Mouse (Mus musculus) liver, embryonic 13.5 days (tissue): ENCODE measurements around the gene Hbb-y. TPM values are rescaled to one million over a fixed set of nuclear protein-coding genes. Genes with fewer than 3 reads are reported as not detected.

Source experiments
- polyA plus RNA-seq: library from polyadenylated mRNA; unstranded; fragments of >200 nt; fragmentation: Nextera tagmentation; extraction: Ambion mirVana; gene quantifications from 2 replicates; pipeline ENCODE4 v1.2.1, GENCODE M21; 2015

Gene Hbb-y
- polyA plus RNA-seq, 1 experiment from 2014 or later, result 4,306 TPM

Other genes with a start within 250 kb of the Hbb-y start
- not detected in 2 replicates for gene Olfr620, start 240.7 kb downstream of the Hbb-y start, polyA plus RNA-seq
- not detected in 2 replicates for gene Olfr622, start 210.5 kb downstream of the Hbb-y start, polyA plus RNA-seq
- gene Olfr623, start 189.5 kb downstream of the Hbb-y start, polyA plus RNA-seq, result not detected in 2 replicates
- gene Olfr624, start 182.0 kb downstream of the Hbb-y start, polyA plus RNA-seq, result 0.02 TPM in 1 of 2 replicates, not detected in the other
- not detected in 2 replicates for gene Olfr625-ps1, start 170.5 kb downstream of the Hbb-y start, polyA plus RNA-seq
- not detected in 2 replicates for gene Olfr243, start 138.5 kb downstream of the Hbb-y start, polyA plus RNA-seq
- not detected in 2 replicates for gene Olfr628, start 122.8 kb downstream of the Hbb-y start, polyA plus RNA-seq
- 0.08 and 0.17 TPM in 2 replicates for gene Olfr629, start 108.3 kb downstream of the Hbb-y start, polyA plus RNA-seq
- gene Olfr630, start 95.9 kb downstream of the Hbb-y start, polyA plus RNA-seq, result not detected in 2 replicates
- not detected in 2 replicates for gene Olfr69, start 81.6 kb downstream of the Hbb-y start, polyA plus RNA-seq
- not detected in 2 replicates for gene Olfr68, start 73.5 kb downstream of the Hbb-y start, polyA plus RNA-seq
- not detected in 2 replicates for gene Olfr67, start 61.4 kb downstream of the Hbb-y start, polyA plus RNA-seq
- 49,070 and 53,102 TPM in 2 replicates for gene Hbb-bt, start 39.2 kb downstream of the Hbb-y start, polyA plus RNA-seq
- gene Hbb-bs, start 25.1 kb downstream of the Hbb-y start, polyA plus RNA-seq, result 91,050 and 104,119 TPM in 2 replicates
- gene Hbb-bh2, start 12.7 kb downstream of the Hbb-y start, polyA plus RNA-seq, result 0.32 and 0.36 TPM in 2 replicates
- 367 and 436 TPM in 2 replicates for gene Hbb-bh1, start 10.1 kb downstream of the Hbb-y start, polyA plus RNA-seq
- not detected in 2 replicates for gene Olfr66, start 33.0 kb upstream of the Hbb-y start, polyA plus RNA-seq
- gene Olfr64, start 41.3 kb upstream of the Hbb-y start, polyA plus RNA-seq, result not detected in 2 replicates
- gene Olfr65, start 50.3 kb upstream of the Hbb-y start, polyA plus RNA-seq, result not detected in 2 replicates
- 0.12 TPM in 1 of 2 replicates, not detected in the other for gene Olfr631, start 75.6 kb upstream of the Hbb-y start, polyA plus RNA-seq
- gene Olfr632, start 81.1 kb upstream of the Hbb-y start, polyA plus RNA-seq, result 0.21 and 0.33 TPM in 2 replicates
- not detected in 2 replicates for gene Olfr633, start 91.2 kb upstream of the Hbb-y start, polyA plus RNA-seq
- gene Olfr635, start 117.9 kb upstream of the Hbb-y start, polyA plus RNA-seq, result not detected in 2 replicates
- gene Olfr638, start 145.5 kb upstream of the Hbb-y start, polyA plus RNA-seq, result not detected in 2 replicates
- not detected in 2 replicates for gene Olfr639, start 164.1 kb upstream of the Hbb-y start, polyA plus RNA-seq
- gene Olfr640, start 172.4 kb upstream of the Hbb-y start, polyA plus RNA-seq, result not detected in 2 replicates
- gene Olfr641, start 182.2 kb upstream of the Hbb-y start, polyA plus RNA-seq, result not detected in 2 replicates
- not detected in 2 replicates for gene Olfr642, start 199.4 kb upstream of the Hbb-y start, polyA plus RNA-seq
- not detected in 2 replicates for gene 4930516K23Rik, start 208.2 kb upstream of the Hbb-y start, polyA plus RNA-seq
- gene Olfr644, start 218.7 kb upstream of the Hbb-y start, polyA plus RNA-seq, result not detected in 2 replicates
- gene Olfr645, start 232.2 kb upstream of the Hbb-y start, polyA plus RNA-seq, result not detected in 2 replicates